Mouse (Mus musculus) kidney, embryonic 14.5 days (tissue): ENCODE results near the gene Lrch3. TPM values are rescaled to one million over a fixed set of nuclear protein-coding genes. Genes with fewer than 3 reads are reported as not detected.

ENCODE experiments used
- ATAC-seq: fragments of 200-750 bp; cut with Nextera tagmentation; 2 replicates; pipeline ENCODE4 v1.8.0; 2017; ENCODE audit warnings: moderate number of reproducible peaks, mild to moderate bottlenecking, moderate TSS enrichment, moderate library complexity; ENCODE audit not compliant: low FRiP score, low TSS enrichment
- H3K27ac ChIP-seq: fragments of 300-500 bp; sonication (generic); 2 replicates; pipeline ENCODE4 v1.5.1; 2014; ENCODE audit warnings: low read depth, mild to moderate bottlenecking, low read length, moderate library complexity, mixed read lengths
- H3K27me3 ChIP-seq: fragments of 300-500 bp; sonication (generic); 2 replicates; pipeline ENCODE4 v1.6.1; 2014; ENCODE audit warnings: mild to moderate bottlenecking, low read length; ENCODE audit not compliant: control insufficient read depth, insufficient read depth
- H3K36me3 ChIP-seq: fragments of 300-500 bp; sonication (generic); 2 replicates; pipeline ENCODE4 v1.6.1; 2014; ENCODE audit warnings: low read length, mixed read lengths; ENCODE audit not compliant: control insufficient read depth, insufficient read depth
- H3K4me1 ChIP-seq: fragments of 300-500 bp; sonication (generic); 2 replicates; pipeline ENCODE4 v1.6.1; 2014; ENCODE audit warnings: low read length, mixed read lengths; ENCODE audit not compliant: control insufficient read depth, insufficient read depth
- H3K4me2 ChIP-seq: fragments of 300-500 bp; sonication (generic); replicated peaks from 2 replicates; pipeline ENCODE4 v1.6.1; 2014; ENCODE audit warnings: low read depth, mild to moderate bottlenecking, low read length
- H3K4me3 ChIP-seq: fragments of 300-500 bp; sonication (generic); 2 replicates; pipeline ENCODE4 v1.5.1; 2014; ENCODE audit warnings: mild to moderate bottlenecking, low read length
- H3K9ac ChIP-seq: fragments of 300-500 bp; sonication (generic); 2 replicates; pipeline ENCODE4 v1.6.1; 2014; ENCODE audit warnings: low read depth, mild to moderate bottlenecking, low read length, moderate library complexity
- H3K9me3 ChIP-seq: fragments of 300-500 bp; sonication (generic); 2 replicates; pipeline ENCODE4 v1.6.1; 2016; ENCODE audit warnings: low read length; ENCODE audit not compliant: control insufficient read depth
- WGBS: fragments of 180-500 bp; shearing (Covaris S2); extraction: QIAGEN DNeasy Blood & Tissue Kit; methylation state at CpG from one replicate; pipeline ENCODE4 v1.1.7; 2014; 5-methylcytosine and 5-hydroxymethylcytosine counted together
- polyA plus RNA-seq: library from polyadenylated mRNA; unstranded; fragments of >200 nt; fragmentation: Nextera tagmentation; extraction: Ambion mirVana; gene quantifications from 2 replicates; pipeline ENCODE4 v1.2.1, GENCODE M21; 2014

The Lrch3 gene
- polyA plus RNA-seq, 1 experiment from 2014 or later, result 32.7 TPM

DNA sequence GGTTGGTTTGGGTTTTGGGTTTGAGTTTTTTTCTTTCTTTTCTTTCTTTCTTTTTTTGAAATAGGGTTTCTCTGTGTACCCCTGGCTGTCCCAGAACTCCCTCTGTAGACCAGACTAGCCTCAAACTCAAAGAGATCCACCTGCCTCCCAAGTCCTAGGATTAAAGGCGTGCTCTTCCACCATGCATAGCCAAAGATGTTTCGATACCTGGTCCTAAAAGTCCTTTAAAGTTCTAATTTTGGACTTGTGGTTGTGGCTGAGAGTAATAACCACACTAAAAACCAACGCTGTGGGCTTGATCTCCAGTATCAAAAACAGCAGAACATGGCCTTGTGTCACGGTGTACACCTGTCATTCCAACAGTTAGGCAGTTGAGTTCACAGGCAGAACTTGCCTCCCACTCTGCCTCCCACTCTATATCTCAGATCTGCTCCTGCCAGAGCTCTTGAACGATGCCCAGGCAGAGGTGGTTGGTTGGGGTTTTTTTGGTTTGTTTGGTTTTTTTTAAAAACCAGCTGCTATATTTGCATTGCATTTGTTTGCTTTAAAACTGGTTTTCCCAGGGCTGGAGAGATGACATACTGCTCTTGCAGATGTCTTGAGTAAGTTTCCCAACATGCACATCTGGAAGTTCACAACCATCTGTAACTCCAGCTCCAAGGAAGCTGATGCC, 103.9 kb downstream of the Lrch3 start:
- H3K9ac ChIP-seq, result no peak overlapping the region
- H3K9me3 ChIP-seq, result no peaks in the 10 kb centered on the region
- H3K4me3 ChIP-seq, result no peak overlapping the region
- no peak overlapping the region for H3K4me2 ChIP-seq
- no peaks in the 10 kb centered on the region for H3K27me3 ChIP-seq
- 78% methylated on average over 5 of the region's 5 CpGs for WGBS
- H3K36me3 ChIP-seq, result peaks cover 29% of the 10 kb centered on the region
- H3K4me1 ChIP-seq, result no peaks in the 10 kb centered on the region
- ATAC-seq, result no peak
- H3K27ac ChIP-seq, result no peak overlapping the region

DNA sequence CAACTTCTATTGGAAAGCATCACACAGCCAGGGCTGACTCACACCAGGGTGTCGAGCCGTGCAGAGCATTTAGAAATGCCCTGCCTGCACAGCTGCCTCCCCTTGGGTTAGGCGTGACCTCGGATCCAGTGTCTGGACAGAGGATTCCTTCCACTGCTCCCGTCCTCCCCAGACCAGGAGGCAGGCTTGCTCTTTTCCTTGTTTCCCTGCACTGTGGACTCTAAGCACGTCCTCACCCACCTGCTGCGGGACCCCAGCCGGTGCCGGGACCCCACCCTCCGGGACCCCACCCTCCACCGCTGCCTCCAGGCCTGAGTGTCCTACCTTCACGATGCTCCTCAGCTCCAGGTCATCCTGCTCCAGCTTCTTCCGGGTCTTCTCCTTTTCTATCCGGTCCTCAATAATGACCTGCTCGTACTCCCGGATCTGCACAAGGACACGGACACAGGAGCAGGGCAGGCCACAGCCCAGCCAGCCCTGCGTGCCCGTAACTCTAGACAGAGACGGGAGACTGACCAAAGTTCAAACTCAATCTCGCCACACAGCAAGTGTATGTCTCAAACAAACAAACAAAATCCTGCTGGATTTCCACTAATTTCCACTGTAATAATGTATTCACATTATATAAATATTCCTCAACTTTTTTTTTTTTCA, 105.3 kb downstream of the Lrch3 start:
- H3K27me3 ChIP-seq, result no peaks in the 10 kb centered on the region
- H3K9me3 ChIP-seq, result no peaks in the 10 kb centered on the region
- peaks cover 15% of the 10 kb centered on the region; the same call in 1 of the 2 replicates for H3K36me3 ChIP-seq
- peak overlapping the region; percentile 74; the same call in 1 of the 2 replicates for H3K27ac ChIP-seq
- peak; percentile 79 for ATAC-seq
- no peak overlapping the region for H3K4me3 ChIP-seq
- WGBS, result 46% methylated on average over 21 of the region's 21 CpGs
- no peaks in the 10 kb centered on the region for H3K4me1 ChIP-seq
- H3K9ac ChIP-seq, result peak overlapping the region; percentile 8; the same call in 1 of the 2 replicates
- peak overlapping the region; percentile 29; the same call in 1 of the 2 replicates for H3K4me2 ChIP-seq

DNA sequence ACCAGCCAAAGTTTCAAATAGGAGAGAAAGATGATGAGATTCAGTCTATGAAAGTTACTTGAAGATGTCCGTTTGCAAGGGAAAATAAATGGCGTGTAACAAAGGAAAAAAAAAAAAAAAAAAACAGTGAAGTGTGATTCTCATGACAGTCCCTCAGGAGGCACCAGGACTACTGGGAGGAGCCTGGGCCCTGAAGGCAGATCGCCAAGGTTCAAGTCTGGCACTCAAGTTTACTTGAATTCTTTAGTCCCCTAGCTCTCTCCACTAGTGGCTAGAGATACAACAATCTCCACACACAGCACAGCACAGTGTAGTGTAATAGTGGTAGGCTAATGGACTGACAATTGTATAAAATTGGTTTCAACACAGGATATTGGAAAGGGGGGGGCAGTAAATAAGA, 107.5 kb downstream of the Lrch3 start:
- Histone ChIP-seq H3K27me3 (no peaks in the 10 kb centered on the region), H3K27ac (no peak overlapping the region), H3K36me3 (peaks cover 6% of the 10 kb centered on the region; the same call in 1 of the 2 replicates), H3K9ac (no peak overlapping the region), H3K4me2 (no peak overlapping the region), H3K4me3 (no peak overlapping the region), H3K9me3 (no peaks in the 10 kb centered on the region), H3K4me1 (no peaks in the 10 kb centered on the region)
- no peak for ATAC-seq
- 75% methylated on average over 3 of the region's 3 CpGs for WGBS

DNA sequence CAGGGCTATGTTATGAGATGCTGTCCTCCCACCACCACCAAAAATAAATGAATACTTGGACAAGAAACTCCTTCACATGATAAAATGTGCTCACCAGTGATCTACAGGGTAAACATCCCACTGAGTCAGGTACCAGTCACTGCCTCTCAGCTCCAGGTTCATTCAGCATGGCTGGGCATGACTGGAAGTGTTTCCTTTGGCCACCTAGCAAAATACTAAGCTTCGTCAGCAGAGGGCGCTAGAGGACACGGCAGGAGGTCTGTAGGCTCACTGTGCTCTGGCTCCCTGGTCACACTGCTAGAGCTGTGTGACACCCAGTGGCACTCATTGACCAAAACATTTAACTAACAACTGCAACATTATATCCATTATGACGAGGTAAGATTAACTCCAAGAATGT, 109.8 kb downstream of the Lrch3 start:
- Histone ChIP-seq H3K9ac (no peak overlapping the region), H3K27ac (no peak overlapping the region), H3K4me1 (no peaks in the 10 kb centered on the region), H3K4me2 (no peak overlapping the region), H3K27me3 (no peaks in the 10 kb centered on the region), H3K9me3 (no peaks in the 10 kb centered on the region), H3K36me3 (no peaks in the 10 kb centered on the region), H3K4me3 (no peak overlapping the region)
- 5% methylated on average over 4 of the region's 4 CpGs for WGBS
- ATAC-seq, result peak; percentile 65; the same call in 1 of the 2 replicates

DNA sequence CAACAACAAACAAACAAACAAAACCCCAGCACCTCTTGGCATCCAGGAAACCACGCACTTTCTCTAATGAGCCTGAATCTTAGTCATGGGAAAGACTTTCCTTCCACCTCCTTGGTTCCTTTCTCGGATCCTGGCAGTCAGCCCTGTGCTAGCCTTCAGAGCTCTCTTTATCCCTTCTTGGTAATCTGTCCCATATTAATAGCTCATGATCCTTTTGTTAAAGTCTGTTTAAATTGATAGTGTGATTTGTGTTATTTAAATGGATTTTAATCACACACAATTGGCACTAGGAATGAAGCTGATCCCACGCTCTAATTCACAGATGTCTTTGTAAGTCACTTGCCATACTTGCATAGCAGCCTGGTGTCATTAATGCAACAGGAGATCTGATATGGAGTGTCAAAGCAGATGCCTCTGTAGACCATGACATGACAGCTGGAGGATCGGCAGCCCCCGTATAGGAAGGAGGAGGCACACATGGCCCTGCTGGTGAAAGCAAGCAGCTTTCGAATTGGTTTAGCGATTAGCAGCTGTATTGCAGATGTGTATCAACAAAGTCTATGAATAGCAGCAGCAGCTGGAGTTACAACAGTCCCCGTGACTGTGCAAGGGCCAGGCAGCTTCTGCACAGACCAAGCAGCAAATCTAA, 110.7 kb downstream of the Lrch3 start:
- H3K4me3 ChIP-seq, result no peak overlapping the region
- no peak overlapping the region for H3K9ac ChIP-seq
- no peaks in the 10 kb centered on the region for H3K4me1 ChIP-seq
- 74% methylated on average over 8 of the region's 8 CpGs for WGBS
- H3K36me3 ChIP-seq, result no peaks in the 10 kb centered on the region
- ATAC-seq, result no peak
- no peaks in the 10 kb centered on the region for H3K9me3 ChIP-seq
- H3K4me2 ChIP-seq, result no peak overlapping the region
- H3K27ac ChIP-seq, result no peak overlapping the region
- H3K27me3 ChIP-seq, result no peaks in the 10 kb centered on the region

DNA sequence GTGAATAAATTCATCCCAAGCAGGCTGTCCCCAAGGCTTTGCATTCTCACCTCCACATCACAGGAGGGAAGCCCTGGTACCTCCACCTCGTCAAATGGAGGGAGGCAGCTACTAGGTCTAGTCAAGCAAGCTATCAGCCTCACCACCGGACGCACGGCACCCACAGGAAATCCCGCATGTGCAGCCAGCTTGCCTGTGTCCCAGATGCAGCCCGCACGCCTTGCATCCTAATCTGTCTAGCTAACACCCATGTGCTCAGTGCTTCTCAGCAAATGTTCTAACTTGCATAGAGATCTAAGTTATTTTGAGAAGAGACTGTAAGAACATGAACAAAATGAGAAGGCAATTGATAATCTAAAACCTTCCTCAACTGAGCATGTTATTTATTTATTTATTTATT, 112.5 kb downstream of the Lrch3 start:
- WGBS, result 82% methylated on average over 7 of the region's 7 CpGs
- ATAC-seq, result no peak
- Histone ChIP-seq H3K9ac (no peak overlapping the region), H3K4me2 (no peak overlapping the region), H3K36me3 (no peaks in the 10 kb centered on the region), H3K27me3 (no peaks in the 10 kb centered on the region), H3K27ac (no peak overlapping the region), H3K9me3 (no peaks in the 10 kb centered on the region), H3K4me3 (no peak overlapping the region), H3K4me1 (no peaks in the 10 kb centered on the region)

DNA sequence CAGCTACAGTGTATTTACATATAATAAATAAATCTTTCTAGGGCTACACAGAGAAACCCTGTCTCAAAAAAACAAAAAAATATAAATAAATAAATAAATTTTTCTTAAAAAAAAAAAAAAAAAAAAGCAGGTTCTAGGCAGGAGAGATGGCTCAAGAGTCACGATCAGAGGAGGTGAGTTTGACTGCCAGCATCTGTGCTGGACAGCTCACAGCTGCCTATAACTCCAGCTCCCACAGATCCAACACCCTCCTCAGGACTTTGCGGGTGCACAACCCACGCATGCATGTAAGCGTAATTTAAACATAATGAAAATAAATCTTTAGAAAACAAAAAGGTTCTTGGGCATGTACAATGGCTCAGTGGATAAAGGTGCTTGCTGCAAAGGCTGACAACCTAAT, 122.1 kb downstream of the Lrch3 start:
- H3K4me2 ChIP-seq, result no peak overlapping the region
- peak; percentile 70 for ATAC-seq
- H3K9ac ChIP-seq, result no peak overlapping the region
- no peaks in the 10 kb centered on the region for H3K36me3 ChIP-seq
- H3K27ac ChIP-seq, result no peak overlapping the region
- no peak overlapping the region for H3K4me3 ChIP-seq
- H3K9me3 ChIP-seq, result no peaks in the 10 kb centered on the region
- WGBS, result 33% methylated on average over 4 of the region's 4 CpGs
- H3K4me1 ChIP-seq, result 0 out of 2 replicates have a peak, but pooled peaks cover 4% of the 10 kb centered on the region
- H3K27me3 ChIP-seq, result no peaks in the 10 kb centered on the region

DNA sequence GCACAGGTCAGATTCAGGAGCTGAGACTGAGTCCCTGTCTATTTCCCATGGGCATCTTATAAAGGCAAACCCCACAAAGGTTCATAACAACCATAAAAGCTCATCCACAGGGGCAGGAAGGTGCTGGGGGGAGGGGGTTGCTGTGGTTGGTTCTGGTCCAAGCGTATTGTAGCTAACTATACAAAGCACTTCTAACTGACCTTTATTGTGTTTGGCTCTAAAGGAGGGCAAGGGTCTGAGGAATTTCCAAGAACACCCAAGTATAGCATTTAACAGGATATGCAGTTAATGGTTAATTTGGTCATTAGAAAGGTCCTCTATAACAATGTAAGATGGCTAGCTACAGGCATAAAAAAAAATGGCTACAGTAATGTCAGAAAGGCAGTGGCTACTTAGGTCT, 128.8 kb downstream of the Lrch3 start:
- Histone ChIP-seq H3K36me3 (no peaks in the 10 kb centered on the region), H3K4me1 (no peaks in the 10 kb centered on the region), H3K27ac (no peak overlapping the region), H3K27me3 (no peaks in the 10 kb centered on the region), H3K4me3 (no peak overlapping the region), H3K9ac (no peak overlapping the region), H3K4me2 (no peak overlapping the region), H3K9me3 (no peaks in the 10 kb centered on the region)
- ATAC-seq, result no peak
- WGBS, result 88% methylated on average over 1 of the region's 1 CpGs

DNA sequence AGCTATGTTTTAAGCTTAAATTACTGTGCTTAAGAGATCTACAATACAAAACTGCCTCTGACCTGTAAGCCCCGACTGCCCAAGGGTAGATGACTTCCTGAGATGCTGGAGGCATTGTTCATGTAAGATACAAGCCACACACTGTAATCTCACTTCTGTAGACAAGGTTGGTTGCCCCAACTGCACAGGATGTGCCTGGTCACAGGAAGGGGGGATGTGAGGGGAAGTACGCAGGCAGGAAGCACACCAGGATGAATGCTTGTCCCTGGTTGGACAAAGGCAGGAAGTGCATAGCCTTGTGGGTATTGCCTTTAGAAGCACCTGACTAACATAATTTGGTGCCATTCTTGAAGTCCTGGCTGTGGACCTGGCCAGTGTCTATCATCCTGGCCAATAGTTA, 129.4 kb downstream of the Lrch3 start:
- H3K27me3 ChIP-seq, result no peaks in the 10 kb centered on the region
- no peak overlapping the region for H3K27ac ChIP-seq
- ATAC-seq, result no peak
- no peak overlapping the region for H3K4me2 ChIP-seq
- H3K9me3 ChIP-seq, result no peaks in the 10 kb centered on the region
- WGBS, result 70% methylated on average over 2 of the region's 2 CpGs
- no peaks in the 10 kb centered on the region for H3K36me3 ChIP-seq
- H3K4me1 ChIP-seq, result no peaks in the 10 kb centered on the region
- H3K9ac ChIP-seq, result no peak overlapping the region
- no peak overlapping the region for H3K4me3 ChIP-seq
